17 mouse cellular contexts compared by ENCODE assay signal in the genomic region with DNA sequence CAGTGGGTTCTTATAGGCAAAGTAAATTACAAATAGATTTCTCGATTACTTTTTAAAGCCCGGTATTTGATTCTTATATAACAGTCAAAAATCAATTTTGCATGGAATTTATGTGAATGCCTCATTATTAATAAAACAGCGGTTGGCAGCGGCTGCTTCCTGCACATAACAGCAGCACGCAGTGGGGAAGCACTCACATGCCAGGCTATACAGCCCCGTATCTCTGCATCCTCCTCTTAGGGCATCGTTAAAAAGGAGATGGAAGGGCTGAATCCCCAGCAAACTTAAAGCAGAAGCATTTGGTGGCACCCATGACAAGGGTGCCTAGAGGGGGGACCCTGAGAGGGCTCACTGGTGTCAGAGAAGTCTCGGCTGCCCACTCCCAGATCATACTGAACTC.
"Had no signal": no experiment of that assay in that cellular context is flagged by ENCODE, and none has a peak within 500 bp of the region (broad histone marks: within the 10 kb centered on the region; RNA-seq: fewer than 3 reads in every experiment).

No protein-coding gene starts in this region.

- H3K4me1 ChIP-seq: megakaryocyte, embryonic 14.5 days had no signal

- DNase-seq: kidney, adult 18-20 months; kidney, adult 9 months; kidney, postnatal 14 days; kidney, postnatal 4 days; liver, postnatal 0 days; lung, embryonic 14.5 days; lung, postnatal 36 days; thymus, adult 2 months; thymus, postnatal 14 days; thymus, postnatal 4 days had no signal

- ATAC-seq: liver, postnatal 0 days; lung, postnatal 0 days had no signal

- H3K27ac ChIP-seq: limb, embryonic 15.5 days; liver, embryonic 14.5 days; midbrain, embryonic 12.5 days; stomach, postnatal 0 days had no signal

- H3K4me2 ChIP-seq: limb, embryonic 15.5 days; liver, embryonic 11.5 days; lung, embryonic 14.5 days; midbrain, embryonic 12.5 days had no signal

- H3K9ac ChIP-seq: limb, embryonic 15.5 days; liver, embryonic 14.5 days; liver, postnatal 0 days; lung, embryonic 14.5 days; midbrain, embryonic 12.5 days had no signal

- H3K27me3 ChIP-seq: megakaryocyte, embryonic 14.5 days; midbrain, embryonic 12.5 days had no signal

- H3K36me3 ChIP-seq: limb, embryonic 15.5 days; midbrain, embryonic 12.5 days had no signal

- H3K9me3 ChIP-seq: limb, embryonic 15.5 days; megakaryocyte, embryonic 14.5 days; midbrain, embryonic 12.5 days had no signal

- H3K4me3 ChIP-seq: limb, embryonic 15.5 days; megakaryocyte, embryonic 14.5 days; midbrain, embryonic 12.5 days had no signal
